Mouse (Mus musculus): ENCODE measurements around the gene Tmem171. TPM values are rescaled to one million over a fixed set of nuclear protein-coding genes. Genes with fewer than 3 reads are reported as not detected.

Gene Tmem171
- total RNA-seq, 2 experiments from 2014 or later = 3.2 to 10.6 TPM

GRCm38 (mm10) chr13:98696716-98697115 lies 2.1 kb upstream of the Tmem171 start:
- intact Hi-C loops (cut with DNase I) = no loop called here
- DNase-seq (ENCODE audit: low spot score) = no peak

- intact Hi-C loops (cut with DNase I) = no loop called here
- DNase-seq (ENCODE audit: low spot score) = no peak
These were observed 912 bp upstream of the Tmem171 start for GRCm38 (mm10) chr13:98695546-98695945.

- no peak for DNase-seq (ENCODE audit: low spot score)
- intact Hi-C loops (cut with DNase I) = no loop called here
These were observed 1.3 kb downstream of the Tmem171 start for GRCm38 (mm10) chr13:98693316-98693715.

- intact Hi-C loops (cut with DNase I) = no loop called here
- no peak for DNase-seq (ENCODE audit: low spot score)
These were observed 2.6 kb downstream of the Tmem171 start for GRCm38 (mm10) chr13:98691956-98692515.

- intact Hi-C loops (cut with DNase I) = no loop called here
- DNase-seq (ENCODE audit: low spot score) = no peak
These were observed 3.7 kb downstream of the Tmem171 start for GRCm38 (mm10) chr13:98690886-98691285.

- intact Hi-C loops (cut with DNase I) = no loop called here
- no peak for DNase-seq (ENCODE audit: low spot score)
These were observed 4.9 kb downstream of the Tmem171 start for GRCm38 (mm10) chr13:98689605-98690290.

GRCm38 (mm10) chr13:98687931-98688330 lies 6.7 kb downstream of the Tmem171 start:
- intact Hi-C loops (cut with DNase I) = no loop called here

GRCm38 (mm10) chr13:98684144-98684900 lies 10.3 kb downstream of the Tmem171 start:
- intact Hi-C loops (cut with DNase I) = no loop called here
- DNase-seq (ENCODE audit: low spot score) = no peak

More at GRCm38 (mm10) chr13:98687931-98688330, 6.7 kb downstream of the Tmem171 start:
- no peak for DNase-seq (ENCODE audit: low spot score)

- intact Hi-C loops (cut with DNase I) = no loop called here
- DNase-seq (ENCODE audit: low spot score) = no peak
These were observed 11.2 kb downstream of the Tmem171 start for GRCm38 (mm10) chr13:98683412-98683811.

- intact Hi-C loops (cut with DNase I) = no loop called here
- no peak for DNase-seq (ENCODE audit: low spot score)
These were observed 14.1 kb downstream of the Tmem171 start for GRCm38 (mm10) chr13:98680470-98681060.

GRCm38 (mm10) chr13:98679631-98680041 lies 15.0 kb downstream of the Tmem171 start:
- intact Hi-C loops (cut with DNase I) = no loop called here

GRCm38 (mm10) chr13:98679230-98679629 lies 15.4 kb downstream of the Tmem171 start:
- intact Hi-C loops (cut with DNase I) = no loop called here
- DNase-seq (ENCODE audit: low spot score) = no peak

More at GRCm38 (mm10) chr13:98679631-98680041, 15.0 kb downstream of the Tmem171 start:
- no peak for DNase-seq (ENCODE audit: low spot score)

GRCm38 (mm10) chr13:98673922-98674321 lies 20.7 kb downstream of the Tmem171 start:
- DNase-seq (ENCODE audit: low spot score) = no peak
- intact Hi-C loops (cut with DNase I) = no loop called here

GRCm38 (mm10) chr13:98669296-98669695 lies 25.3 kb downstream of the Tmem171 start:
- intact Hi-C loops (cut with DNase I) = no loop called here
- no peak for DNase-seq (ENCODE audit: low spot score)

- intact Hi-C loops (cut with DNase I) = no loop called here
- no peak for DNase-seq (ENCODE audit: low spot score)
These were observed 27.3 kb downstream of the Tmem171 start for GRCm38 (mm10) chr13:98667316-98667715.

- intact Hi-C loops (cut with DNase I) = no loop called here
These were observed 29.4 kb downstream of the Tmem171 start for GRCm38 (mm10) chr13:98665240-98665639.

GRCm38 (mm10) chr13:98662173-98662675 lies 32.4 kb downstream of the Tmem171 start:
- intact Hi-C loops (cut with DNase I) = no loop called here
- DNase-seq (ENCODE audit: low spot score) = no peak

More at GRCm38 (mm10) chr13:98665240-98665639, 29.4 kb downstream of the Tmem171 start:
- no peak for DNase-seq (ENCODE audit: low spot score)

- DNase-seq (ENCODE audit: low spot score) = no peak
These were observed 38.6 kb downstream of the Tmem171 start for GRCm38 (mm10) chr13:98656034-98656471.

GRCm38 (mm10) chr13:98655346-98655745 lies 39.3 kb downstream of the Tmem171 start:
- intact Hi-C loops (cut with DNase I) = no loop called here
- DNase-seq (ENCODE audit: low spot score) = no peak

More at GRCm38 (mm10) chr13:98656034-98656471, 38.6 kb downstream of the Tmem171 start:
- intact Hi-C loops (cut with DNase I) = no loop called here

Measured in heart, postnatal 25 days (tissue).